Mouse (Mus musculus): ENCODE data around the gene Esr2.

GRCm38 (mm10) chr12:76130281-76130680 is 46.8 kb downstream of the Esr2 start:
- TF ChIP-seq CTCF (IDR thresholded peaks at IDR 0.05; ENCODE audit: borderline replicate concordance, insufficient read depth, low read depth, low read length) (peak; percentile 81), POLR2A (IDR thresholded peaks at IDR 0.05; ENCODE audit: borderline replicate concordance, insufficient read depth, low read length) (no peak)

Data from cerebellum, adult 2 months (tissue).